Mouse (Mus musculus) forebrain, embryonic 16.5 days (tissue): ENCODE data around the gene Gpr135. TPM values are rescaled to one million over a fixed set of nuclear protein-coding genes. Genes with fewer than 3 reads are reported as not detected.
A peak's percentile ranks its signal among the peaks of the same experiment; 100 is the strongest.

ENCODE experiments used
- ATAC-seq: fragments of 200-750 bp; cut with Nextera tagmentation; 2 replicates; pipeline ENCODE4 v1.8.0; 2017; ENCODE audit warnings: mild to moderate bottlenecking, moderate library complexity
- H3K27ac ChIP-seq: fragments of 300-500 bp; sonication (generic); 2 replicates; pipeline ENCODE4 v1.5.1; 2014; ENCODE audit warnings: low read length, control low read depth
- H3K27me3 ChIP-seq: fragments of 300-500 bp; sonication (generic); replicated peaks from 2 replicates; pipeline ENCODE4 v1.6.1; 2014; ENCODE audit warnings: low read length; ENCODE audit not compliant: control insufficient read depth, insufficient read depth
- H3K36me3 ChIP-seq: fragments of 300-500 bp; sonication (generic); 2 replicates; pipeline ENCODE4 v1.6.1; 2014; ENCODE audit not compliant: control insufficient read depth, insufficient read depth
- H3K4me1 ChIP-seq: fragments of 300-500 bp; sonication (generic); replicated peaks from 2 replicates; pipeline ENCODE4 v1.6.1; 2014; ENCODE audit warnings: low read length; ENCODE audit not compliant: control insufficient read depth, insufficient read depth
- H3K4me2 ChIP-seq: fragments of 300-500 bp; sonication (generic); 2 replicates; pipeline ENCODE4 v1.6.1; 2014; ENCODE audit warnings: mild to moderate bottlenecking, low read length, control low read depth
- H3K4me3 ChIP-seq: fragments of 300-500 bp; sonication (generic); replicated peaks from 2 replicates; pipeline ENCODE4 v1.5.1; 2014; ENCODE audit warnings: mild to moderate bottlenecking, low read length, control low read depth
- H3K9ac ChIP-seq: fragments of 300-500 bp; sonication (generic); replicated peaks from 2 replicates; pipeline ENCODE4 v1.6.1; 2014; ENCODE audit warnings: low read depth, low read length, control low read depth
- H3K9me3 ChIP-seq: fragments of 300-500 bp; sonication (generic); 2 replicates; pipeline ENCODE4 v1.6.1; 2016; ENCODE audit warnings: low read length; ENCODE audit not compliant: control insufficient read depth
- WGBS: fragments of 180-500 bp; shearing (Covaris S2); extraction: QIAGEN DNeasy Blood & Tissue Kit; methylation state at CpG from one replicate; pipeline ENCODE4 v1.1.7; 2014; 5-methylcytosine and 5-hydroxymethylcytosine counted together
- polyA plus RNA-seq: library from polyadenylated mRNA; unstranded; fragments of >200 nt; fragmentation: Nextera tagmentation; extraction: Ambion mirVana; gene quantifications from 2 replicates; pipeline ENCODE4 v1.2.1, GENCODE M21; 2015

Gene Gpr135
- polyA plus RNA-seq, 1 experiment from 2014 or later: 5.2 TPM

- no peaks in the 10 kb centered on the region for H3K36me3 ChIP-seq
- H3K4me2 ChIP-seq: peak overlapping the region; percentile 84
- H3K27ac ChIP-seq: peak overlapping the region; percentile 92
- ATAC-seq: no peak; the same call in 1 of the 2 replicates
- no peaks in the 10 kb centered on the region for H3K9me3 ChIP-seq
- H3K9ac ChIP-seq: peak overlapping the region; percentile 77
- under 1% methylated on average over 18 of the region's 18 CpGs for WGBS
- H3K4me3 ChIP-seq: peak overlapping the region; percentile 60
- no peaks in the 10 kb centered on the region for H3K27me3 ChIP-seq
- peaks cover 27% of the 10 kb centered on the region for H3K4me1 ChIP-seq
Observed at GRCm38 (mm10) chr12:72086166-72086825, 15.4 kb upstream of the Gpr135 start.

- Histone ChIP-seq H3K27ac (peak within 1 kb of the TSS; percentile 92), H3K4me2 (peak within 1 kb of the TSS; percentile 84), H3K9ac (peak within 1 kb of the TSS; percentile 77), H3K4me3 (peak within 1 kb of the TSS; percentile 60), H3K4me1 (peaks cover 27% of the 10 kb centered on the region), H3K9me3 (no peaks in the 10 kb centered on the region), H3K36me3 (no peaks in the 10 kb centered on the region), H3K27me3 (no peaks in the 10 kb centered on the region)
- WGBS: 1% methylated on average over 56 of the region's 60 CpGs
- ATAC-seq: peak; percentile 96
Observed at GRCm38 (mm10) chr12:72085329-72086165, 14.6 kb upstream of the Gpr135 start, which contains the start of the genes L3hypdh and Jkamp. Gene L3hypdh (minus strand): TSS chr12:72085439. Gene Jkamp (plus strand): TSS chr12:72085589.

- Histone ChIP-seq H3K36me3 (no peaks in the 10 kb centered on the region), H3K4me3 (peak overlapping the region; percentile 60), H3K4me1 (peaks cover 27% of the 10 kb centered on the region), H3K27me3 (no peaks in the 10 kb centered on the region), H3K9ac (peak overlapping the region; percentile 62), H3K9me3 (no peaks in the 10 kb centered on the region), H3K4me2 (peak overlapping the region; percentile 84), H3K27ac (peak overlapping the region; percentile 75)
- WGBS: under 1% methylated on average over 31 of the region's 31 CpGs
- ATAC-seq: no peak
Observed at GRCm38 (mm10) chr12:72085024-72085328, 14.1 kb upstream of the Gpr135 start.

GRCm38 (mm10) chr12:72084261-72085023 is 13.5 kb upstream of the Gpr135 start:
- Histone ChIP-seq H3K36me3 (no peaks in the 10 kb centered on the region), H3K9me3 (no peaks in the 10 kb centered on the region), H3K4me2 (peak overlapping the region; percentile 84), H3K27me3 (no peaks in the 10 kb centered on the region), H3K27ac (peak overlapping the region; percentile 75), H3K4me3 (peak overlapping the region; percentile 60), H3K4me1 (peaks cover 27% of the 10 kb centered on the region), H3K9ac (peak overlapping the region; percentile 62)
- 4% methylated on average over 46 of the region's 46 CpGs for WGBS
- ATAC-seq: peak; percentile 3

- H3K4me3 ChIP-seq: no peak overlapping the region
- no peak overlapping the region for H3K9ac ChIP-seq
- peaks cover 23% of the 10 kb centered on the region for H3K4me1 ChIP-seq
- no peaks in the 10 kb centered on the region for H3K27me3 ChIP-seq
- H3K27ac ChIP-seq: no peak overlapping the region
- H3K9me3 ChIP-seq: no peaks in the 10 kb centered on the region
- ATAC-seq: no peak
- H3K36me3 ChIP-seq: no peaks in the 10 kb centered on the region
- 84% methylated on average over 9 of the region's 9 CpGs for WGBS
- H3K4me2 ChIP-seq: no peak overlapping the region
Observed at GRCm38 (mm10) chr12:72083265-72083664, 12.3 kb upstream of the Gpr135 start.

- Histone ChIP-seq H3K4me2 (no peak overlapping the region), H3K9me3 (no peaks in the 10 kb centered on the region), H3K27me3 (no peaks in the 10 kb centered on the region), H3K36me3 (no peaks in the 10 kb centered on the region), H3K4me3 (no peak overlapping the region), H3K9ac (no peak overlapping the region), H3K4me1 (peaks cover 14% of the 10 kb centered on the region), H3K27ac (no peak overlapping the region)
- no peak for ATAC-seq
- 34% methylated on average over 18 of the region's 18 CpGs for WGBS
Observed at GRCm38 (mm10) chr12:72082370-72082769, 11.4 kb upstream of the Gpr135 start.

GRCm38 (mm10) chr12:72081961-72082360 is 11.0 kb upstream of the Gpr135 start:
- WGBS: 80% methylated on average over 3 of the region's 3 CpGs
- Histone ChIP-seq H3K9ac (no peak overlapping the region), H3K4me3 (no peak overlapping the region), H3K27me3 (no peaks in the 10 kb centered on the region), H3K9me3 (no peaks in the 10 kb centered on the region), H3K4me2 (no peak overlapping the region), H3K36me3 (no peaks in the 10 kb centered on the region), H3K27ac (no peak overlapping the region), H3K4me1 (peaks cover 12% of the 10 kb centered on the region)
- no peak for ATAC-seq

GRCm38 (mm10) chr12:72078248-72078647 is 7.3 kb upstream of the Gpr135 start:
- no peak overlapping the region for H3K27ac ChIP-seq
- WGBS: 96% methylated on average over 3 of the region's 3 CpGs

More at GRCm38 (mm10) chr12:72078248-72078647, 7.3 kb upstream of the Gpr135 start:
- Histone ChIP-seq H3K9me3 (no peaks in the 10 kb centered on the region), H3K27me3 (no peaks in the 10 kb centered on the region), H3K36me3 (no peaks in the 10 kb centered on the region), H3K9ac (no peak overlapping the region), H3K4me2 (no peak overlapping the region), H3K4me1 (0 out of 2 replicates have a peak, but pooled peaks cover 3% of the 10 kb centered on the region), H3K4me3 (no peak overlapping the region)
- no peak for ATAC-seq
